Mouse (Mus musculus): ENCODE data around the gene 1810065E05Rik.

- TF ChIP-seq CTCF (IDR thresholded peaks at IDR 0.05; ENCODE audit: borderline replicate concordance, extremely low read depth, insufficient read depth, insufficient read length) (no peak), POLR2A (IDR thresholded peaks at IDR 0.05; ENCODE audit: borderline replicate concordance, extremely low read depth, insufficient read depth, insufficient read length, poor library complexity, severe bottlenecking) (no peak)
Measured at GRCm38 (mm10) chr11:58437866-58438265, 17.0 kb downstream of the 1810065E05Rik start.
